Mouse (Mus musculus) hindbrain, embryonic 12.5 days (tissue): ENCODE data around the gene Arhgef40. TPM values are rescaled to one million over a fixed set of nuclear protein-coding genes. Genes with fewer than 3 reads are reported as not detected.

Experiments used
- ATAC-seq: fragments of 200-750 bp; cut with Nextera tagmentation; 2 replicates; pipeline ENCODE4 v1.8.0; 2017; ENCODE audit warnings: moderate TSS enrichment; ENCODE audit not compliant: low FRiP score
- H3K27ac ChIP-seq: fragments of 300-500 bp; sonication (generic); 2 replicates; pipeline ENCODE4 v1.5.1; 2016; ENCODE audit warnings: mild to moderate bottlenecking
- H3K27me3 ChIP-seq: fragments of 300-500 bp; sonication (generic); 2 replicates; pipeline ENCODE4 v1.6.1; 2016; ENCODE audit warnings: mild to moderate bottlenecking
- H3K36me3 ChIP-seq: fragments of 300-500 bp; sonication (generic); 2 replicates; pipeline ENCODE4 v1.6.1; 2016; ENCODE audit warnings: mild to moderate bottlenecking
- H3K4me1 ChIP-seq: fragments of 300-500 bp; sonication (generic); 2 replicates; pipeline ENCODE4 v1.6.1; 2016
- H3K4me2 ChIP-seq: fragments of 300-500 bp; sonication (generic); replicated peaks from 2 replicates; pipeline ENCODE4 v1.6.1; 2016; ENCODE audit warnings: mild to moderate bottlenecking
- H3K4me3 ChIP-seq: fragments of 300-500 bp; sonication (generic); 2 replicates; pipeline ENCODE4 v1.5.1; 2016; ENCODE audit warnings: mild to moderate bottlenecking
- H3K9ac ChIP-seq: fragments of 300-500 bp; sonication (generic); 2 replicates; pipeline ENCODE4 v1.6.1; 2016; ENCODE audit warnings: mild to moderate bottlenecking, moderate library complexity
- H3K9me3 ChIP-seq: fragments of 300-500 bp; sonication (generic); replicated peaks from 2 replicates; pipeline ENCODE4 v1.6.1; 2016; ENCODE audit warnings: mild to moderate bottlenecking
- WGBS: fragments of 180-500 bp; shearing (Covaris S2); methylation state at CpG from one replicate; pipeline ENCODE4 v1.1.7; 2016; 5-methylcytosine and 5-hydroxymethylcytosine counted together
- polyA plus RNA-seq: library from polyadenylated mRNA; unstranded; fragments of >200 nt; fragmentation: Nextera tagmentation; extraction: Ambion mirVana; gene quantifications from 2 replicates; pipeline ENCODE4 v1.2.1, GENCODE M21; 2016

The Arhgef40 gene
- polyA plus RNA-seq, 1 experiment from 2014 or later = 133 TPM

GRCm38 (mm10) chr14:52006241-52006640 is 21.7 kb downstream of the Arhgef40 start:
- Histone ChIP-seq H3K9ac (0 out of 2 replicates have a peak overlapping the region, but pooled peaks have one; percentile 0), H3K9me3 (no peaks in the 10 kb centered on the region), H3K36me3 (peaks cover 64% of the 10 kb centered on the region), H3K4me2 (no peak overlapping the region), H3K27ac (no peak overlapping the region; the same call in 1 of the 2 replicates), H3K4me1 (peaks cover 65% of the 10 kb centered on the region), H3K4me3 (no peak overlapping the region), H3K27me3 (no peaks in the 10 kb centered on the region)
- 74% methylated on average over 8 of the region's 8 CpGs for WGBS
- ATAC-seq = no peak

DNA sequence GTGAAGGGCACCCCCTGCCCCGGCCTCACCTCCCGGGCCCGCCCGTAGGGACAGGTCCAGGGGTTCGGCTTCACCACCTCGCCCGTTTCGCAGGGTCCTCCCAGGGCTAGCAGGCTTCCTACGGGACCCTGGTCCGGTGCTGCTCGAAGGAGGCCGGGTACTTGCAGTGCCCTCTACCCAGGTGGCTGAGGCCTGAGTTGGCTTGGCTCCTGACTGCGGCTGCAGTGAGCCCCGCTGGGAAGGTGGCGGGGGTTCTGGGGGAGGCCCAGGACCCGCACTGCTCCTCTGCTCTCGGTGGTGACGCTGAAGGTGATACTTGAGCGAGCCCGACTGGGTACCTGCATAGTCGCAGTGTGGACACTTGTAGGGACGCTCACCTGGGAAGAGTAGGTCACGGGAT is 22.3 kb downstream of the Arhgef40 start:
- no peak for ATAC-seq
- no peak overlapping the region for H3K4me3 ChIP-seq
- no peaks in the 10 kb centered on the region for H3K9me3 ChIP-seq
- no peaks in the 10 kb centered on the region for H3K27me3 ChIP-seq
- H3K36me3 ChIP-seq = peaks cover 63% of the 10 kb centered on the region
- 93% methylated on average over 23 of the region's 23 CpGs for WGBS
- H3K9ac ChIP-seq = no peak overlapping the region
- peaks cover 70% of the 10 kb centered on the region for H3K4me1 ChIP-seq
- H3K27ac ChIP-seq = no peak overlapping the region; the same call in 1 of the 2 replicates
- H3K4me2 ChIP-seq = no peak overlapping the region

DNA sequence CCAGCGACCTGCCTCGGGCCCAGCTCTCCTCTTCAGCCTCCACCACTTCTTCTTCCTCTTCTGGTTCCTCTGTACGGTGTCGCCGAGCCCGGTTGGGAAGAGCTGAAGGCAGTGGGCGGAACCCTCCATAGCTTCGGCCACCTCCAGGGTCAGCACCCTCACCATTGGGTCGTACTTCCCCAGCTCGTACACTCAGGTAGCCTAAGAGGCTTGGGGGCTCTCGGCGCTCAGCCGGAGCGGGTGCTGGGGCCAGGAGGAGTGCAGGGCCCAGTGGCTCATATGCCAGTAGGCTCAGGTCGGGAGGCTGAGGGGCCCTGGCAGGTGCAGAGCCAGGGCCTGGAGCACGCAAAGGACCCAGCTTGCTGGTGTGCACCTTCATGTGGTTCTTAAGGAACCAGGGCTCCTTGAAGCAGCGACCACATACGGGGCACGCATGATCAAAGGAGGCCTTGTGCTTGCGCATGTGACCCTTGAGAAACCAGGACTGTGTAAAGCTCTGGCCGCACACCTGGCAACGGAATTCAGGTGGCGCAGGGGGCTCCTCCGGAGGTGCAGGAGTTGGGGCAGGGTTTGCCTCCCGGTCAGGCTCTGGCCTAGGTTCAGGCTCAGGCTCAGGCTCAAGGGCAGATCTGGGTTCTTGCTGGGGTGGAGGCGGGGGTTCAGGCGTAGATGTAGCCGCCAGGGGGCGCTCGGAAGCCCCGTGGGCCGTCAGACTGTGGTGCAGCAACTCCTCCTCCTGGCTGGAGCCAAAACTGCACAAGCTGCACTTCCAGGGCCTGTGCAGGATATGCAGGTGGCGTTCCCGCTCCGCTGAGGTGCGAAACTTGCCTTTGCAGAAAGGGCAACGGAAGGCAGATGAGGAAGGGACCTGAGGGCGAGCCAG is 24.0 kb downstream of the Arhgef40 start:
- whole genome bisulfite sequencing = 53% methylated on average over 38 of the region's 38 CpGs
- H3K4me3 ChIP-seq = peak overlapping the region; percentile 35
- peak overlapping the region; percentile 66 for H3K4me2 ChIP-seq
- H3K4me1 ChIP-seq = peaks cover 81% of the 10 kb centered on the region
- peak overlapping the region; percentile 79 for H3K27ac ChIP-seq
- peaks cover 47% of the 10 kb centered on the region for H3K36me3 ChIP-seq
- peak; percentile 9; the same call in 1 of the 2 replicates for ATAC-seq
- peak overlapping the region; percentile 63 for H3K9ac ChIP-seq
- H3K27me3 ChIP-seq = no peaks in the 10 kb centered on the region
- no peaks in the 10 kb centered on the region for H3K9me3 ChIP-seq

GRCm38 (mm10) chr14:52009361-52009760 is 24.8 kb downstream of the Arhgef40 start:
- Histone ChIP-seq H3K4me2 (peak overlapping the region; percentile 66), H3K9ac (peak overlapping the region; percentile 63), H3K4me1 (peaks cover 73% of the 10 kb centered on the region), H3K9me3 (no peaks in the 10 kb centered on the region), H3K4me3 (peak overlapping the region; percentile 35), H3K27me3 (no peaks in the 10 kb centered on the region), H3K36me3 (peaks cover 46% of the 10 kb centered on the region), H3K27ac (peak overlapping the region; percentile 79)
- WGBS = 27% methylated on average over 26 of the region's 26 CpGs
- ATAC-seq = no peak

DNA sequence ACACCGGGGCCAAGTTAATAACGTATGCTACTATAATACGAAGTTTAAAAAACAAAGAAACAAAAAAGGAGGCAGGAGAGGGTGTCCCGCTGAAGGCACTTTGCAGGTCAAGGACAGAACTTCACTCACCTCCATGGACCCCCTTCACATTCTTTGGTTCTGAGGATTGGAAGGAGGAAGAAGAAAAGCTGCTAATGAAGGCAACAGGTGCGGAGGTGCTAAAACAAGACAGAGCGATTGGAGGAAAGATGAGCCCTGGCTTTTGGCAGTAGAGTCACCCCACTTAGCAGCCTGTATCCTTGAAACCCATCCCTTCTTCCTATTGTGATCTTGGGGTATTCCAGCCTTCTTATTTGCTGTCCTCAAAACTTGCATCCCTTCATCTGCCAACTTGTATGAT is 25.3 kb downstream of the Arhgef40 start:
- no peaks in the 10 kb centered on the region for H3K9me3 ChIP-seq
- peaks cover 68% of the 10 kb centered on the region for H3K4me1 ChIP-seq
- WGBS = 38% methylated on average over 6 of the region's 6 CpGs
- peak overlapping the region; percentile 99 for H3K27ac ChIP-seq
- H3K27me3 ChIP-seq = no peaks in the 10 kb centered on the region
- H3K36me3 ChIP-seq = peaks cover 42% of the 10 kb centered on the region
- H3K9ac ChIP-seq = peak overlapping the region; percentile 63
- ATAC-seq = no peak
- H3K4me2 ChIP-seq = peak overlapping the region; percentile 66
- H3K4me3 ChIP-seq = peak overlapping the region; percentile 35

- Histone ChIP-seq H3K4me3 (peak overlapping the region; percentile 35), H3K27ac (peak overlapping the region; percentile 99), H3K4me1 (peaks cover 67% of the 10 kb centered on the region), H3K4me2 (peak overlapping the region; percentile 66), H3K9ac (peak overlapping the region; percentile 63), H3K9me3 (no peaks in the 10 kb centered on the region), H3K36me3 (peaks cover 35% of the 10 kb centered on the region), H3K27me3 (no peaks in the 10 kb centered on the region)
- ATAC-seq = peak; percentile 85
- WGBS = under 1% methylated on average over 9 of the region's 9 CpGs
Observed at GRCm38 (mm10) chr14:52010446-52011111, 26.1 kb downstream of the Arhgef40 start.

DNA sequence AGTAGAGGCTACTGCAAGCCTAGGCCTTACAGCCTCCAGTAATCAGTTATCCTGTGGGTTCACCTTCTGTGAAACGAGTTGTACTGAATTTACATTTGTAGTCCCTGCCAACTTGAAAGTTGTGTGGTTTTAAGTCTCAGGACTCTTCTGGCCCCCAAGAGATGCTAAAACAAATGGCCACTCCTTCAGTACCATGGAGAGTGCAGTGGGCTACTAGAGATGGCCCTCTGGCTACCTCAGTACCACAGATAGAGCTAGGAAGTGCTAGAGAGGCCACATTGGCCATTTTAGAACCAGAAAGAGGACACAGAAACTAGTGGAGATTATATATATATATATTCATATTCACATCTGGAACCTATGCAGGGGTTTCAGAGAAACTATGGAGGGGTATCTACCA is 27.2 kb downstream of the Arhgef40 start:
- H3K27ac ChIP-seq = peak overlapping the region; percentile 99
- H3K4me3 ChIP-seq = no peak overlapping the region
- peaks cover 70% of the 10 kb centered on the region for H3K4me1 ChIP-seq
- peaks cover 24% of the 10 kb centered on the region for H3K36me3 ChIP-seq
- H3K4me2 ChIP-seq = peak overlapping the region; percentile 66
- ATAC-seq = no peak
- H3K9me3 ChIP-seq = no peaks in the 10 kb centered on the region
- H3K9ac ChIP-seq = no peak overlapping the region
- H3K27me3 ChIP-seq = no peaks in the 10 kb centered on the region
- WGBS = 38% methylated on average over 1 of the region's 1 CpGs

GRCm38 (mm10) chr14:52012085-52012484 is 27.6 kb downstream of the Arhgef40 start:
- H3K27ac ChIP-seq = peak overlapping the region; percentile 99
- peaks cover 20% of the 10 kb centered on the region for H3K36me3 ChIP-seq
- H3K27me3 ChIP-seq = no peaks in the 10 kb centered on the region
- peak overlapping the region; percentile 66 for H3K4me2 ChIP-seq
- peak overlapping the region; percentile 98; the same call in 1 of the 2 replicates for H3K9ac ChIP-seq
- peak overlapping the region; percentile 70 for H3K4me3 ChIP-seq
- no peak for ATAC-seq
- H3K9me3 ChIP-seq = no peaks in the 10 kb centered on the region
- peaks cover 72% of the 10 kb centered on the region for H3K4me1 ChIP-seq
- WGBS = 67% methylated on average over 4 of the region's 4 CpGs

- Histone ChIP-seq H3K27ac (peak overlapping the region; percentile 99), H3K27me3 (no peaks in the 10 kb centered on the region), H3K36me3 (peaks cover 16% of the 10 kb centered on the region), H3K4me2 (peak overlapping the region; percentile 66), H3K4me1 (peaks cover 72% of the 10 kb centered on the region), H3K9me3 (no peaks in the 10 kb centered on the region), H3K9ac (peak overlapping the region; percentile 98), H3K4me3 (peak overlapping the region; percentile 70)
- no peak for ATAC-seq
- WGBS = 42% methylated on average over 5 of the region's 5 CpGs
Observed at GRCm38 (mm10) chr14:52012553-52012952, 28.0 kb downstream of the Arhgef40 start.

DNA sequence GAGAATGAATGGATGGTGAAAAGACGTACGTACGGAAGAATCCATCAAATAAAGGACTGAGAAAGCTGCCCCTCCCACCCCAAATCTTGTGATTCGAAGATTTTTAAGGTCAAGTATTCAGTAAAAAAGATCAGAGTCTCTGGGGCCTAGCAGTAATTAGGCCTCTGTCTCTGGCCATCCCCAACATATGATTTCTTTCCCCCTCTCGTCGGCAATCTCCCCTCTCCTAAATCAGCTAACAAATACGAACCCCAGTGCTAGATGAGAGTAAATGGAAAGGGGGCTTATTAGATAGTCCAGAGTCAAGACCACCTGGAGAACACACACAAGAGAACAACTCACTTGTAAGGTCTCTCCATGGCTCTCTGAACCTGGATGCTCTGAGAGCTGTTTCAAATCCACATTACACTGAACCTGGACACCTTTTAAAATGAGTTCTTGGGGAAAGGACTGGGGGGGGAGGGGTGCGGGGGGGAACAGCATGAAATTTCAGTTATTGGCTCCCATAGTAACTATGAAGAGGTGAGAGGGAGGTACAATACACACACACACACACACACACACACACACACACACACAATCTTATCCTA is 28.6 kb downstream of the Arhgef40 start:
- H3K27me3 ChIP-seq = no peaks in the 10 kb centered on the region
- H3K4me2 ChIP-seq = peak overlapping the region; percentile 66
- ATAC-seq = no peak
- H3K4me3 ChIP-seq = peak overlapping the region; percentile 70
- 36% methylated on average over 8 of the region's 8 CpGs for WGBS
- peak overlapping the region; percentile 98 for H3K9ac ChIP-seq
- H3K9me3 ChIP-seq = no peaks in the 10 kb centered on the region
- H3K4me1 ChIP-seq = peaks cover 71% of the 10 kb centered on the region
- peaks cover 14% of the 10 kb centered on the region for H3K36me3 ChIP-seq
- peak overlapping the region; percentile 99 for H3K27ac ChIP-seq

DNA sequence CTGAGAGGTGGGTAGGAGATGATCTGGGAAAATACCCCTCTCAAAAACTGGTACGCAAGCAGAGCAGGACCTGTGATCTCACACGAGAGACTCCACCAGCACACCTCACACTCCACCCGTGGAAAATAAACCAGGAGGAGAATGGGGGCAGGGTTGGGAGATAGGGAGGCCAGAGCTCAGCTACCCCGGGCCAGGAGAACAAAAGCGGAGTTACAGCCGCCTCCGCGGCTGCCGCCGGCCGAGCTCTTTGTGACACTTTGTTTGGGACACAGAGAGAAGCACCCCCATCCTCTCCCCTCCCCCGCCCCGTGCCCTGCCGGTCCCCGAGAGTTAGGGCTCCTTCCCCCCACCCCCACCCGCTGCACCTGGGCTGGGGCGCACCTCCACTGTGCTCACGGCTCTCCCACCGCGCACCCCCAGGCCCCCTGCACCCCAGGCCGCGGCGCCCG is 29.3 kb downstream of the Arhgef40 start:
- H3K4me1 ChIP-seq = peaks cover 70% of the 10 kb centered on the region
- H3K27me3 ChIP-seq = no peaks in the 10 kb centered on the region
- peak overlapping the region; percentile 99 for H3K27ac ChIP-seq
- peak overlapping the region; percentile 98 for H3K9ac ChIP-seq
- H3K4me2 ChIP-seq = peak overlapping the region; percentile 66
- peak overlapping the region; percentile 70 for H3K4me3 ChIP-seq
- 3% methylated on average over 15 of the region's 24 CpGs for WGBS
- peaks cover 8% of the 10 kb centered on the region for H3K36me3 ChIP-seq
- ATAC-seq = 0 out of 2 replicates have a peak, but pooled peaks have one; percentile 3
- H3K9me3 ChIP-seq = no peaks in the 10 kb centered on the region
